Mouse (Mus musculus): ENCODE measurements around the gene Fam198a.
A peak's percentile ranks its signal among the peaks of the same experiment; 100 is the strongest.

The Fam198a gene

GRCm38 (mm10) chr9:121926634-121927405 lies 24.0 kb upstream of the Fam198a start:
- no peak for DNase-seq (ENCODE audit: low spot score)

GRCm38 (mm10) chr9:121927721-121928120 lies 23.1 kb upstream of the Fam198a start:
- DNase-seq (ENCODE audit: low spot score): no peak

- peak; percentile 41 for DNase-seq (ENCODE audit: low spot score)
Observed at GRCm38 (mm10) chr9:121928498-121928897, 22.3 kb upstream of the Fam198a start.

- no peak for DNase-seq (ENCODE audit: low spot score)
Observed at GRCm38 (mm10) chr9:121934856-121935255, 15.9 kb upstream of the Fam198a start.

- DNase-seq (ENCODE audit: low spot score): peak; percentile 86
Observed at GRCm38 (mm10) chr9:121936952-121937351, 13.8 kb upstream of the Fam198a start.

GRCm38 (mm10) chr9:121937451-121937864 lies 13.3 kb upstream of the Fam198a start:
- DNase-seq (ENCODE audit: low spot score): peak; percentile 51

GRCm38 (mm10) chr9:121937944-121938355 lies 12.8 kb upstream of the Fam198a start:
- DNase-seq (ENCODE audit: low spot score): peak; percentile 80

- DNase-seq (ENCODE audit: low spot score): no peak
Observed at GRCm38 (mm10) chr9:121943005-121943404, 7.8 kb upstream of the Fam198a start.

- no peak for DNase-seq (ENCODE audit: low spot score)
Observed at GRCm38 (mm10) chr9:121943628-121944027, 7.2 kb upstream of the Fam198a start.

GRCm38 (mm10) chr9:121947784-121948183 lies 3.0 kb upstream of the Fam198a start:
- DNase-seq (ENCODE audit: low spot score): peak; percentile 76

- no peak for DNase-seq (ENCODE audit: low spot score)
Observed at GRCm38 (mm10) chr9:121948431-121948830, 2.4 kb upstream of the Fam198a start.

- no peak for DNase-seq (ENCODE audit: low spot score)
Observed at GRCm38 (mm10) chr9:121951114-121951423, 281 bp downstream of the Fam198a start.

- DNase-seq (ENCODE audit: low spot score): no peak
Observed at GRCm38 (mm10) chr9:121952596-121952995, 1.8 kb downstream of the Fam198a start.

GRCm38 (mm10) chr9:121959966-121960635 lies 9.3 kb downstream of the Fam198a start:
- DNase-seq (ENCODE audit: low spot score): no peak

- DNase-seq (ENCODE audit: low spot score): no peak
Observed at GRCm38 (mm10) chr9:121964941-121965340, 14.2 kb downstream of the Fam198a start.

GRCm38 (mm10) chr9:121968258-121968657 lies 17.5 kb downstream of the Fam198a start:
- no peak for DNase-seq (ENCODE audit: low spot score)

- no peak for DNase-seq (ENCODE audit: low spot score)
Observed at GRCm38 (mm10) chr9:121969841-121970381, 19.1 kb downstream of the Fam198a start.

GRCm38 (mm10) chr9:121973207-121973606 lies 22.4 kb downstream of the Fam198a start:
- DNase-seq (ENCODE audit: low spot score): no peak

- DNase-seq (ENCODE audit: low spot score): no peak
Observed at GRCm38 (mm10) chr9:121974141-121974986, 23.6 kb downstream of the Fam198a start.

GRCm38 (mm10) chr9:121975321-121975720 lies 24.5 kb downstream of the Fam198a start:
- DNase-seq (ENCODE audit: low spot score): peak; percentile 43

GRCm38 (mm10) chr9:121981046-121981445 lies 30.3 kb downstream of the Fam198a start:
- peak; percentile 42 for DNase-seq (ENCODE audit: low spot score)

- peak; percentile 68 for DNase-seq (ENCODE audit: low spot score)
Observed at GRCm38 (mm10) chr9:121981466-121982105, 30.8 kb downstream of the Fam198a start.

Data from MN1 (cell line).